Mouse (Mus musculus): ENCODE results near the gene Tns2.
"Not testable (repeated sequence)": the region's sequence is repeated elsewhere in the genome, so short reads cannot be mapped to it uniquely, and the experiment has no call there.

Tns2 gene

DNA sequence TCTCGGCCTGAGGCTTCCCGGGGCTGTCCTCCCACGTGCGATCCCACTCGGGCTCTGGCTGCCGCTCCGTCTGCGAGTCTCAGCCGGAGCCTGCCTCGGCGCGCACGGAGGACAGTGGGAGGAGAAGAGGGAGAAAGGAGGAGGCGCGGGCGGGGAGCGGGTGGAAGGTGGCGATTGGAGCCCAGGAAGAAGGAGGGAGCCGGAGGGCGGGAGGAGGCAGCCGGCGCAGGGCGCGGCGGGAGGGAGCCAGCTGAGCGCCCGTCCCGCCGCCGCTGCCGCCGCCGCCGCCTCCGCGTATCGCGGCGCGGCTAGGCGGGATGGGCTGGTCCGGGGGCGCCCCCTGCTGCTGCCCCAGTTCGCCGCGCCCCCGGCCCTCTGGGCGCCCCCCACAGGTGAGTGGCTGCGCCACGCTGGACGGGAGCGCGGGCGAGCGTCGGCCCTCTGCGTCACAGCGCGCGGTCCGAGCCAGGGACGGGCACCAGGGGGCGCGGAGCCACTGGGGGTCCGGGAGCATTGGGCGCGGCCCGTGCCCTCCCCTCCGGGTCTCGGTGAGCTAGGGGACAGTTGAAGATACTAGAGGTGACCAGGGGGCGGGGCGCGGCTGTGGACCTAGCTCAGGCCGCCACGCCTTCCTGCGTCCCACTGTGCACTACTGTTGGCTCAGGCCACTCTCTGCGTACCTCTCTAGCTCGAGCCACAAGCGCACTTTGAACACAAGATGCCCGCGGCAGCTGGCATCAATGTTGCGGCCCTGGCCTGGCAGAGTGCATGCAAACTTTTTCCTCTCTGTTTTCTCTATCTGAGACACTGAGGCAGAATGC, at the start of gene Tns2:
Gene Tns2 (plus strand): TSS at position 253 of the 821 bp plus-strand sequence.
- peak; percentile 35 for DNase-seq (ENCODE audit: low read depth)

GRCm38 (mm10) chr15:102051920-102052683, 48.1 kb upstream of the Tns2 start:
- no peak for DNase-seq (ENCODE audit: low read depth)

- no peak for DNase-seq (ENCODE audit: low read depth)
These were observed 43.6 kb upstream of the Tns2 start for GRCm38 (mm10) chr15:102056495-102057174.

- peak; percentile 89 for DNase-seq (ENCODE audit: low read depth)
These were observed 34.4 kb upstream of the Tns2 start for GRCm38 (mm10) chr15:102065661-102066325.

DNA sequence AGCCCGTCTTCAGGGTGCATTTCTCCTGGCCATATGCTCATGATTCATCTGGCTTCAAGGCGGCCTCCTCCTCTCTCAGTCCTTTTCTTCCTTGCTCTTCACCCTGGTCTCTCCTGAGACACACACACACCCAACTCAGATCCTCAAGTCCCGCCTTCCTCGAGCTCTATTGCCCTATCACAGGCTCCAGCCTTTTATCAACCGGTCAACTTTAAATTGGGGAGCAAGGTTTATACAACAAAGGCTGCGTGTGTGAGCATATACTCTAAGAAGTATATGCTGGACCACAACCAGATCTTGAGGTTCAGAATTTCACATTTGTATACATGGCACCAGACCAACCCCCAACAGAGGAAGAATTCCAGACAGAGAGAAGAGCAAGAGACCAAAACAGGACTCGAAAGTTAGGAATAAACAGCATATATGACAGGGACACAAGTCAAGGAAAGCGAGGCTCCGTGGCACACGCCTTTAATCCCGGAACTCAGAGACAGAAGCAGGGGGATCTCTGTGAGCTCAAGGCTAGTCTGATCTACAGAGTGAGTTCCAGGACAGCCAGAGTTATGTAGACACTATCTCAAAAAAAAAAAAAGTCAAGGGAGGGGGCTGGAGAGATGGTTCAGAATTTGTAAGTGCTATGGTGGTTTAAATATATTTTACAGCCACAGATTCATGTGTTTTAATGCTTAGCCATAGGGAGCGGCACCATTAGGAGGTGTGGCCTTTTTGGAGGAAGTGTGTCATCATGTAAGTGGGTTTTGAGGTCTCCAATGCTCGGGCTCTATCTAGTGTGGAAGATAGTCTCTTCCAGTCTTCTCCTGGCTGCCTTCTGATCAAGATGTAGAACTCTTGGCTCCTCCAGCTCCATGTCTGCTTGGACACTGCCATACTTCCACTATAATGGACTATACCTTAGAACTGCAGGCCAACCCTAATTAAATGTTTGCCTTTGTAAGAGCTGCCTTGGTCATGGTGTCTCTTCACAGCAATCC, 29.4 kb upstream of the Tns2 start:
- DNase-seq (ENCODE audit: low read depth) = no peak

GRCm38 (mm10) chr15:102072963-102073558, 27.2 kb upstream of the Tns2 start:
- no peak for DNase-seq (ENCODE audit: low read depth)

- DNase-seq (ENCODE audit: low read depth) = peak; percentile 98
These were observed 26.6 kb upstream of the Tns2 start, which contains the start of gene Eif4b for GRCm38 (mm10) chr15:102073559-102074069. Gene Eif4b, plus strand, starts transcription at chr15:102073773.

GRCm38 (mm10) chr15:102074070-102074731, 26.0 kb upstream of the Tns2 start:
- DNase-seq (ENCODE audit: low read depth) = no peak

- no peak for DNase-seq (ENCODE audit: low read depth)
These were observed 25.2 kb upstream of the Tns2 start for GRCm38 (mm10) chr15:102074876-102075585.

GRCm38 (mm10) chr15:102077111-102077677, 23.0 kb upstream of the Tns2 start:
- DNase-seq (ENCODE audit: low read depth) = no peak

- no peak for DNase-seq (ENCODE audit: low read depth)
These were observed 21.0 kb upstream of the Tns2 start for GRCm38 (mm10) chr15:102079221-102079620.

DNA sequence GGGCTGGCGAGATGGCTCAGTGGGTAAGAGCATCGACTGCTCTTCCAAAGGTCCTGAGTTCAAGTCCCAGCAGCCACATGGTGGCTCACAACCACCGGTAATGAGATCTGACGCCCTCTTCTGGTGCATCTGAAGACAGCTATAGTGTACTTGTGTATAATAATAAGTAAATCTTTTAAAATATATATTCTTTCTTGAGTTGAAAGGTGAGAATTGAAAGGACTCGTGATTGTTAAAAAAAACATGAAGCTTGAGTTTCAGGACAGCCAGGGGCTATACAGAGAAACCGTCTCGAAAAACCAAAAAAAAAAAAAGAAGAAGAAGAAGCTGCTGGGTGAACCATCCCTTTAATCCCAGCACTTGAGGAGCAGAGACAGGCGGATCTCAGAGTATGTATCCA, 20.3 kb upstream of the Tns2 start:
- DNase-seq (ENCODE audit: low read depth) = not testable (repeated sequence)

GRCm38 (mm10) chr15:102080429-102080828, 19.8 kb upstream of the Tns2 start:
- DNase-seq (ENCODE audit: low read depth) = no peak

DNA sequence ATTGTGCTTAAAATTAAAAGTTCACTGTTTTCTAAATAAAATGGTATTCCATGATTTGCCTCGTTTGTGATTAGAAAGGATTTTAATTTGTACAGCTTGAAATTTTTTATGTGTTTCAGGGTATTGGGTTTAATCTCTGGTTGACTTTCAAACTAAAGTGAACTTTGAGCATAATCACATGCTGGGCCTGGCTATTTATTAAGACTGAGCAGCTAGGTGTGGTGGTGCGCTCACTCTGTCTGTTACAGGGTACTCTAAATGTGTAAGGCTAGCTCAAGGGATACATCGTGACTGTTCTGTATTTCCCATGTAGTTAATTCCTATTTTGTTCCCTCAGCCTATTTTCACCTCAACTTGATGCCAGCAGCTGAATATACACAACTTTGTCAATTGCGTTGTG, 18.1 kb upstream of the Tns2 start:
- no peak for DNase-seq (ENCODE audit: low read depth)

GRCm38 (mm10) chr15:102083028-102083427, 17.2 kb upstream of the Tns2 start:
- DNase-seq (ENCODE audit: low read depth) = no peak

DNA sequence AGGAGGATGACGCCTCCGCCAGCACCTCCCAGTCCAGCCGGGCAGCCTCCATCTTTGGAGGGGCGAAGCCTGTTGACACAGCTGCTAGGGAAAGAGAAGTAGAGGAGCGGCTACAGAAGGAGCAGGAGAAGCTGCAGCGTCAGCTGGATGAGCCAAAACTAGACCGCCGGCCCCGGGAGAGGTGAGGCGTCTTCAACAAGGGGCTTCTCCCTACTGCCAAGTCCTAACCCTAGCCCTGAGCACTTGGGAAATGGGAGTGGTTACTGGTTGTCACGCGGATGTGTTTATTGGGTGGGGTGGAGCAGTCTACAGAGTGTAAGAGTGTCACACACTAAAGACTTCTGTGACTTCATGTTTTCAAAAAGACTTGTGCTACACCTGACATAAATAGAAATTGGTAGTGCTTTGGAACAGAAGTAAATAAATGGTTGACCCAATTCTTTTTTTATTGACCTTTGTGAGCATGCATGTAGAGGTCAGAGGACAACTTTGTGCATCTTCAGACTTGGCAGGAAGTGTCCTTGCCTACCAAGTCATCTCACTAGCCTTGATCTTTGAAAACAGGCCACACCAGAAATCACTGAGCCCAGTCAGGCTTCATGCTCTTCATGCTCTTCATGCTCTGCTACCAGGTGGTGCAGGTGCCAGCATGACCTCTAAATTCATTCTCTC, 10.2 kb upstream of the Tns2 start:
- no peak for DNase-seq (ENCODE audit: low read depth)

- no peak for DNase-seq (ENCODE audit: low read depth)
These were observed 9.0 kb upstream of the Tns2 start for GRCm38 (mm10) chr15:102091063-102091679.

DNA sequence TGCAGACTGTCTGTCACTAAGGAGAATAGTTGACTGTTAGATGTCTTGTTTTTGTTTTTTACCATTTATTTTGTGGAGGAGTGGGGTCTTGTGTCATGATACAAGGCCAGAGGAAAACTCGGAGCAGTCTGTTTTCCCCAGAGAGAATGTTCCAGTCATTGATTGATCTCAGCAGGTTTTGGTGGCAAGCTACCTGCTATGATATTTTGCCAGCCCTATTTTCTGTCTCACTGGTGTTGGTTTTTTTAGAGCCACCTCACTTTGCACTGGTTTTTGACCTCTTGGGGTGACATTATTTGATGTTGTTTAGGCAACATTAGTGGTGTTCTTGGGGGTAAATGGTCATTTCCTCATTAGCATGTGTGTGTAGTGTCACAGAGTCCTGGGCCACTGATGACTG, 8.5 kb upstream of the Tns2 start:
- no peak for DNase-seq (ENCODE audit: low read depth)

Measured in c-Kit-positive CD71-positive TER-119-negative erythroid progenitor cells, embryonic 14.5 days (primary cell).